Mouse (Mus musculus) midbrain, embryonic 11.5 days (tissue): ENCODE measurements around the gene Amotl2. TPM values are rescaled to one million over a fixed set of nuclear protein-coding genes. Genes with fewer than 3 reads are reported as not detected.

Source experiments
- ATAC-seq: fragments of 200-750 bp; cut with Nextera tagmentation; 2 replicates; pipeline ENCODE4 v1.8.0; 2017; ENCODE audit warnings: moderate TSS enrichment, moderate library complexity; ENCODE audit not compliant: low FRiP score
- DNase-seq: peaks from one replicate; pipeline ENCODE4 v3.0.0; 2015; ENCODE audit warnings: low spot score; ENCODE audit errors: missing footprints
- H3K27ac ChIP-seq: fragments of 300-500 bp; sonication (generic); 2 replicates; pipeline ENCODE4 v1.5.1; 2014; ENCODE audit warnings: low read depth, low read length
- H3K27me3 ChIP-seq: fragments of 300-500 bp; sonication (generic); 2 replicates; pipeline ENCODE4 v1.6.1; 2014; ENCODE audit warnings: mild to moderate bottlenecking, low read length, moderate library complexity, mixed read lengths; ENCODE audit not compliant: control insufficient read depth, insufficient read depth
- H3K36me3 ChIP-seq: fragments of 300-500 bp; sonication (generic); 2 replicates; pipeline ENCODE4 v1.6.1; 2014; ENCODE audit warnings: mild to moderate bottlenecking, low read length, moderate library complexity, mixed read lengths; ENCODE audit not compliant: control insufficient read depth, insufficient read depth
- H3K4me1 ChIP-seq: fragments of 300-500 bp; sonication (generic); 2 replicates; pipeline ENCODE4 v1.6.1; 2014; ENCODE audit warnings: low read length; ENCODE audit not compliant: control insufficient read depth, insufficient read depth
- H3K4me2 ChIP-seq: fragments of 300-500 bp; sonication (generic); 2 replicates; pipeline ENCODE4 v1.6.1; 2014; ENCODE audit warnings: mild to moderate bottlenecking, moderate library complexity
- H3K4me3 ChIP-seq: fragments of 300-500 bp; sonication (generic); 2 replicates; pipeline ENCODE4 v1.5.1; 2014; ENCODE audit warnings: low read depth, low read length
- H3K9ac ChIP-seq: fragments of 300-500 bp; sonication (generic); 2 replicates; pipeline ENCODE4 v1.6.1; 2014; ENCODE audit warnings: low read length
- H3K9me3 ChIP-seq: fragments of 300-500 bp; sonication (generic); 2 replicates; pipeline ENCODE4 v1.6.1; 2016; ENCODE audit warnings: low read length; ENCODE audit not compliant: control insufficient read depth
- WGBS: fragments of 180-500 bp; shearing (Covaris S2); extraction: QIAGEN DNeasy Blood & Tissue Kit; methylation state at CpG from one replicate; pipeline ENCODE4 v1.1.7; 2014; 5-methylcytosine and 5-hydroxymethylcytosine counted together
- polyA plus RNA-seq: library from polyadenylated mRNA; unstranded; fragments of >200 nt; fragmentation: Nextera tagmentation; extraction: Ambion mirVana; gene quantifications from 2 replicates; pipeline ENCODE4 v1.2.1, GENCODE M21; 2014

Amotl2 gene
- 47.0 and 58.0 TPM in 2 replicates for polyA plus RNA-seq

DNA sequence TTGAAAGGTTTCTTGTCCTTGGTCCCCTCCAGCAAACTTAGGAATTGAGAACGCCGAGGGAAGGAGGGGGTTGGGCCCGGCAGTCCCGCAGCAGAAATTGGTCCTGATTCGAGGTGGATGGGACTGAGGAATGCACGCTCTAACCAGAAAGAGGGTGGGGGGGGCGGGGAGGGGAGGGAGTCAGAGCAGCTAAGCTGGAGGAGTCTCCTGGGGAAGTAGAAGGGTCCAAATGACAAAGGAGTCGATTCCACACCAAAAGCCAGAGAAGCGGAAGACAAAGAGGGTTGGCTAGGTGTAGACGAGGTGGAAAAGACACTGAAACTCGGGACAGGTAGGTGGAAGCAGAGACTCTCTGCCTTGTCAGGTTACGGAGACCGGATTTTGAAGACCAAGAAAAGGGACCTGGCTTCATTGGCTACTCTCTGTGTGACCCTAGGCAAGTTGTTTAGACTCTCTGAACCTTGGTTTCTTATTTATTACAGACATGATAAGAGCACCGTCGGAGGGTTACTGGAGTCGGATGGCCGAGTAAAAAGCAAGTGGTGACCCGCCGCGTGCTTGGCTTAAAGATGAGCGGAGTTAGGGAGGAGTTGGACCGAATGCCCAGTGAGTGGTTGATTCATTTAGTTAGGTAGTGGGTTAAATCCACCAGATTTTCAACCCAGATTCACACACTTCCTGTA, at the start of gene Amotl2:
Gene Amotl2, plus strand, starts transcription at position 192 of the 683 bp plus-strand sequence.
- WGBS, result 1% methylated on average over 22 of the region's 22 CpGs
- peak within 1 kb of the TSS; percentile 98 for H3K27ac ChIP-seq
- H3K4me3 ChIP-seq, result peak within 1 kb of the TSS; percentile 85
- H3K36me3 ChIP-seq, result peaks cover 9% of the 10 kb centered on the region
- H3K27me3 ChIP-seq, result peaks cover 6% of the 10 kb centered on the region; the same call in 1 of the 2 replicates
- H3K4me2 ChIP-seq, result peak within 1 kb of the TSS; percentile 83
- DNase-seq, result peak; percentile 91
- H3K9me3 ChIP-seq, result no peaks in the 10 kb centered on the region
- H3K9ac ChIP-seq, result peak within 1 kb of the TSS; percentile 99
- H3K4me1 ChIP-seq, result peaks cover 43% of the 10 kb centered on the region
- ATAC-seq, result no peak

GRCm38 (mm10) chr9:102668115-102668514, 48.4 kb upstream of the Amotl2 start:
- no peak for ATAC-seq
- Histone ChIP-seq H3K27me3 (no peaks in the 10 kb centered on the region), H3K36me3 (no peaks in the 10 kb centered on the region), H3K4me3 (no peak overlapping the region), H3K9ac (no peak overlapping the region), H3K4me2 (no peak overlapping the region), H3K9me3 (no peaks in the 10 kb centered on the region), H3K4me1 (peaks cover 4% of the 10 kb centered on the region; the same call in 1 of the 2 replicates), H3K27ac (peak overlapping the region; percentile 0; the same call in 1 of the 2 replicates)
- DNase-seq, result no peak
- WGBS, result 50% methylated on average over 6 of the region's 6 CpGs

- H3K4me1 ChIP-seq, result peaks cover 6% of the 10 kb centered on the region; the same call in 1 of the 2 replicates
- no peak overlapping the region for H3K4me3 ChIP-seq
- no peaks in the 10 kb centered on the region for H3K9me3 ChIP-seq
- no peaks in the 10 kb centered on the region for H3K27me3 ChIP-seq
- DNase-seq, result no peak
- no peak overlapping the region for H3K4me2 ChIP-seq
- WGBS, result 91% methylated on average over 12 of the region's 12 CpGs
- ATAC-seq, result no peak
- no peaks in the 10 kb centered on the region for H3K36me3 ChIP-seq
- no peak overlapping the region for H3K27ac ChIP-seq
- no peak overlapping the region for H3K9ac ChIP-seq
Observed at GRCm38 (mm10) chr9:102668906-102669305, 47.6 kb upstream of the Amotl2 start.

- no peak overlapping the region for H3K4me2 ChIP-seq
- WGBS, result 76% methylated on average over 7 of the region's 7 CpGs
- H3K4me1 ChIP-seq, result peaks cover 3% of the 10 kb centered on the region; the same call in 1 of the 2 replicates
- no peaks in the 10 kb centered on the region for H3K36me3 ChIP-seq
- DNase-seq, result no peak
- H3K27ac ChIP-seq, result no peak overlapping the region
- no peak overlapping the region for H3K4me3 ChIP-seq
- H3K9ac ChIP-seq, result no peak overlapping the region
- no peaks in the 10 kb centered on the region for H3K27me3 ChIP-seq
- no peak for ATAC-seq
- no peaks in the 10 kb centered on the region for H3K9me3 ChIP-seq
Observed at GRCm38 (mm10) chr9:102673381-102673780, 43.1 kb upstream of the Amotl2 start.

DNA sequence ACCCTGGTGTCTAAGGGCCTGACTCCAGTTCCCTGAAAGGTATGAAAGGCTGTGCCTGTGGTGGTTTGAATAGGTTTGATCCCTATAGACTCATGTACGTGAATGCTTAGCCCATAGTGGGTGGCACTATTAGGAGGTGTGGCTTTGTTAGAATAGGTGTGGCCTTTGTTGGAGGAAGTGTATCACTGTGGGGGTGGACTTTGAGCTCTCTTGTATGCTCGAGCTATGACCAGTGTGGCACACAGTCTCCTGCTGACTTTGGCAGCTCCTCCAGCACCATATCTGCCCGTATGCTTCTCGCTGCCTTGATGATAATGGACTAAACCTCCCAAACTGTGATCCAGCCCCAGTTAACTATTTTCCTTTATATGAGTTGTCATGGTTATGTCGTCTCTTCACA, 40.5 kb upstream of the Amotl2 start:
- 82% methylated on average over 5 of the region's 5 CpGs for WGBS
- Histone ChIP-seq H3K36me3 (no peaks in the 10 kb centered on the region), H3K4me1 (0 out of 2 replicates have a peak, but pooled peaks cover 2% of the 10 kb centered on the region), H3K4me2 (no peak overlapping the region), H3K9me3 (no peaks in the 10 kb centered on the region), H3K27ac (no peak overlapping the region), H3K4me3 (no peak overlapping the region), H3K27me3 (no peaks in the 10 kb centered on the region), H3K9ac (no peak overlapping the region)
- DNase-seq (no peak), ATAC-seq (no peak)

GRCm38 (mm10) chr9:102681470-102681869, 35.0 kb upstream of the Amotl2 start:
- Histone ChIP-seq H3K27me3 (no peaks in the 10 kb centered on the region), H3K4me1 (no peaks in the 10 kb centered on the region), H3K27ac (no peak overlapping the region), H3K9me3 (no peaks in the 10 kb centered on the region), H3K36me3 (no peaks in the 10 kb centered on the region), H3K4me2 (no peak overlapping the region), H3K9ac (no peak overlapping the region), H3K4me3 (no peak overlapping the region)
- ATAC-seq (no peak), DNase-seq (no peak)
- WGBS, result 59% methylated on average over 7 of the region's 7 CpGs

- no peak overlapping the region for H3K9ac ChIP-seq
- H3K9me3 ChIP-seq, result no peaks in the 10 kb centered on the region
- ATAC-seq, result no peak
- no peak overlapping the region for H3K4me3 ChIP-seq
- H3K27ac ChIP-seq, result no peak overlapping the region
- DNase-seq, result no peak
- no peaks in the 10 kb centered on the region; the same call in 1 of the 2 replicates for H3K27me3 ChIP-seq
- H3K36me3 ChIP-seq, result no peaks in the 10 kb centered on the region
- 57% methylated on average over 4 of the region's 4 CpGs for WGBS
- H3K4me1 ChIP-seq, result peaks cover 32% of the 10 kb centered on the region
- H3K4me2 ChIP-seq, result no peak overlapping the region
Observed at GRCm38 (mm10) chr9:102687943-102688342, 28.5 kb upstream of the Amotl2 start.

DNA sequence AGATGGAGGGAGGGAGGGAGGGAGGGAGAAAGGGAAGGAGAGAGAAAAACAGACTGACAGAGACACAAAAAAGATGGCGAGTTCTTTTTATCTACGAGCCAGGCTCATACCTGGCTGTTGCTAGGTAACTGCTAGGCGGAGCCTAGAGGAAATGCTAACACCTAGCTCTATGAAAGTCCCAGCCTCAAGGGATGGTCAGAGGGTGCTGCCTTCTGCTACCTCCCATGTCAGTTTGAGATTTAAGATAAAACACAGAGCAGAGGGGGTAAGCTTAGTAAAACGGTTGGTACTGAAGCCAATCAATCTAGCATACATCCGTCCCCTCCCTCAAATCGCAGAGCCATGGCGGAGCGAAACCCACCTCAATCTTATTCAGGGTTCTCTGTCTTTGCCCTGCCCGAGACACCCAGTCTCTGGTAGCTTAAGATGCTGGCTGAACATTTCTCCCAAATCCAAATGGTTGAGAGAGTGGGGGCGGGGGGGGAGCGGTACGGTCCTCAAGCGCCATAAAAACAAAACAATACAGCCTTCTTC, 27.0 kb upstream of the Amotl2 start:
- Histone ChIP-seq H3K4me1 (peaks cover 34% of the 10 kb centered on the region), H3K9ac (peak overlapping the region; percentile 41), H3K36me3 (no peaks in the 10 kb centered on the region), H3K27ac (peak overlapping the region; percentile 94), H3K27me3 (no peaks in the 10 kb centered on the region; the same call in 1 of the 2 replicates), H3K4me2 (peak overlapping the region; percentile 63), H3K9me3 (no peaks in the 10 kb centered on the region), H3K4me3 (peak overlapping the region; percentile 33)
- ATAC-seq (peak; percentile 10; the same call in 1 of the 2 replicates), DNase-seq (no peak)
- 2% methylated on average over 13 of the region's 13 CpGs for WGBS

- Histone ChIP-seq H3K36me3 (no peaks in the 10 kb centered on the region), H3K27me3 (no peaks in the 10 kb centered on the region; the same call in 1 of the 2 replicates), H3K27ac (peak overlapping the region; percentile 94), H3K4me1 (peaks cover 34% of the 10 kb centered on the region), H3K4me2 (peak overlapping the region; percentile 63), H3K9ac (peak overlapping the region; percentile 41), H3K4me3 (peak overlapping the region; percentile 33), H3K9me3 (no peaks in the 10 kb centered on the region)
- WGBS, result under 1% methylated on average over 44 of the region's 44 CpGs
- DNase-seq, result peak; percentile 97
- ATAC-seq, result peak; percentile 90
Observed at GRCm38 (mm10) chr9:102689940-102690642, 26.4 kb upstream of the Amotl2 start.
